Mouse (Mus musculus) liver, embryonic 15.5 days (tissue): ENCODE data around the gene Prom2. TPM values are rescaled to one million over a fixed set of nuclear protein-coding genes. Genes with fewer than 3 reads are reported as not detected.

ENCODE experiments used
- ATAC-seq: fragments of 200-750 bp; cut with Nextera tagmentation; 2 replicates; pipeline ENCODE4 v1.8.0; 2017; ENCODE audit warnings: moderate number of reproducible peaks, mild to moderate bottlenecking, moderate library complexity; ENCODE audit not compliant: insufficient read depth
- H3K27ac ChIP-seq: fragments of 300-500 bp; sonication (generic); replicated peaks from 2 replicates; pipeline ENCODE4 v1.5.1; 2015; ENCODE audit warnings: mild to moderate bottlenecking, inconsistent platforms
- H3K27me3 ChIP-seq: fragments of 300-500 bp; sonication (generic); 2 replicates; pipeline ENCODE4 v1.6.1; 2015; ENCODE audit warnings: mild to moderate bottlenecking, inconsistent platforms
- H3K36me3 ChIP-seq: fragments of 300-500 bp; sonication (generic); replicated peaks from 2 replicates; pipeline ENCODE4 v1.6.1; 2015; ENCODE audit warnings: moderate library complexity, mild to moderate bottlenecking, inconsistent platforms
- H3K4me1 ChIP-seq: fragments of 300-500 bp; sonication (generic); replicated peaks from 2 replicates; pipeline ENCODE4 v1.6.1; 2015; ENCODE audit warnings: inconsistent platforms
- H3K4me2 ChIP-seq: fragments of 300-500 bp; sonication (generic); 2 replicates; pipeline ENCODE4 v1.6.1; 2015; ENCODE audit warnings: moderate library complexity, mild to moderate bottlenecking, inconsistent platforms
- H3K4me3 ChIP-seq: fragments of 300-500 bp; sonication (generic); replicated peaks from 2 replicates; pipeline ENCODE4 v1.5.1; 2015; ENCODE audit warnings: mild to moderate bottlenecking, inconsistent platforms
- H3K9ac ChIP-seq: fragments of 300-500 bp; sonication (generic); 2 replicates; pipeline ENCODE4 v1.6.1; 2015; ENCODE audit warnings: moderate library complexity, mild to moderate bottlenecking, inconsistent platforms
- H3K9me3 ChIP-seq: fragments of 300-500 bp; sonication (generic); replicated peaks from 2 replicates; pipeline ENCODE4 v1.6.1; 2016; ENCODE audit warnings: inconsistent platforms
- whole genome bisulfite sequencing: fragments of 180-500 bp; shearing (Covaris S2); methylation state at CpG from one replicate; pipeline ENCODE4 v1.1.7; 2015; ENCODE audit warnings: mixed read lengths; ENCODE audit not compliant: insufficient replicate concordance; 5-methylcytosine and 5-hydroxymethylcytosine counted together
- polyA plus RNA-seq: library from polyadenylated mRNA; unstranded; fragments of >200 nt; fragmentation: Nextera tagmentation; extraction: Ambion mirVana; gene quantifications from 2 replicates; pipeline ENCODE4 v1.2.1, GENCODE M21; 2015

The Prom2 gene
- not detected in 2 replicates for polyA plus RNA-seq

DNA sequence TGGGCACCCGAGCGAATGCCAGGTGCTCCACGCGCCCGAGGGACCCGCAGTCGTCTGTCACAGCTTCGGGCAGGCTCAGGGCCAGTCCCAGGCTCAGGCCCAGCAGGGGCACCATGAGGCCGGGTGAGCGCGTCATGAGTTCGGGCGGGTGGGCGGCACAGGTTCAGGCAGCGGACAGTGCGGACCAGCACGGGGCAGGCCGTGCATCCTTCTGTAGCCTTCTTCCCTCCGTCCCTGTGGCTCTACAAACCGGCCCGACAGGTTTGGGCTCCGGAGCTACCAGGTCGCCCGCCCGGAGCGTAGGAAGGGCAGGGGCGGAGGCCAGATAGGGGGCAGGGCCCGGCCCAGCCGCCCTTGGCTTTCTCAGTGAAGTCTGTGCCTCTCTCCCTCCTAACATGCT lies at the start of gene Prom2:
Gene Prom2 (minus strand): TSS at position 283 of the 400 bp plus-strand sequence.
- Histone ChIP-seq H3K4me2 (no peak within 1 kb of the TSS), H3K4me1 (no peaks in the 10 kb centered on the region), H3K27ac (no peak within 1 kb of the TSS), H3K36me3 (no peaks in the 10 kb centered on the region), H3K4me3 (no peak within 1 kb of the TSS), H3K27me3 (peaks cover 77% of the 10 kb centered on the region), H3K9me3 (no peaks in the 10 kb centered on the region), H3K9ac (no peak within 1 kb of the TSS)
- no peak for ATAC-seq
- 9% methylated on average over 29 of the region's 29 CpGs for WGBS

DNA sequence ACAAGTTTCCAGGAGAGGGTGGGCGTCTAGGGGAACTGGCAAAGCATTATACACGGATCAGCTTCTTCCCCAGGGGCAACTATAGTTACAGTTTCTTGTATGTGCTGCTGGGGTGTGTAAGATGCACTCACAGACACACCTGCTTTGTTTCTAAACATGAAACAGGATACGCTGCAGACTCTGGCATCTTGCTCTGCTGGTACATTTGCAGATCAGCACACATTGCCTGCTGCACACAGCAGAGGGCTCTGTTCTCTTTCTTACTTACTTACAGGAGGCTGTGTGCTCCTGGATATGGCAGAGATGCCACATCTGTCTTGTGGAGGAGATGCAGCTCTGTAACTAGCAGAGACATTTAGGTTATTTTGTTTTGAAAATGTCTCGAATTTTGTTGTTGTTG lies 49.6 kb upstream of the Prom2 start:
- no peak overlapping the region for H3K4me3 ChIP-seq
- ATAC-seq = no peak
- no peak overlapping the region for H3K27ac ChIP-seq
- peaks cover 45% of the 10 kb centered on the region for H3K36me3 ChIP-seq
- no peaks in the 10 kb centered on the region for H3K27me3 ChIP-seq
- no peak overlapping the region for H3K9ac ChIP-seq
- no peak overlapping the region for H3K4me2 ChIP-seq
- no peaks in the 10 kb centered on the region for H3K9me3 ChIP-seq
- H3K4me1 ChIP-seq = peaks cover 28% of the 10 kb centered on the region
- WGBS = 55% methylated on average over 4 of the region's 4 CpGs

DNA sequence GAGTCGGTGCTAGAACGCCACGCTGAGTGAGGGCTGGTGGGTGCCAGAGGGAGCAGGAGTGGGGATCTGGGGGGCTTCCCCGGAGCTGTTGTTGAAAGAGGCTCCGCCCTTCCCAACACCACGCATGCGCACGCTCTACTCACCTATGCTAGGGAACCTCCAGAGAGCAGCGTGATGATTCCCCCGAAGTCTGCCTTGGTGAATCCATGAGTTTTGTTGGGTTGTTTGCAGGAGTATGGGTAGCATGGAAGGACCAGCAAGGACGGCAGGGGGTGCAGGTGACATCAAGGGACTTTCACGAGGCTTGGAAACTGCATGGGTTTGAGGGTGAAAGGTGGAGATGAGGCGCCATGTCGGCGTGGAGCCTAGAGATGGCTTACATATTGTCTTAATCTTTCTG lies 48.9 kb upstream of the Prom2 start:
- H3K4me3 ChIP-seq = no peak overlapping the region
- 69% methylated on average over 15 of the region's 15 CpGs for WGBS
- no peak overlapping the region for H3K9ac ChIP-seq
- H3K27ac ChIP-seq = no peak overlapping the region
- H3K4me1 ChIP-seq = peaks cover 28% of the 10 kb centered on the region
- peaks cover 3% of the 10 kb centered on the region; the same call in 1 of the 2 replicates for H3K27me3 ChIP-seq
- no peak for ATAC-seq
- H3K4me2 ChIP-seq = no peak overlapping the region; the same call in 1 of the 2 replicates
- H3K36me3 ChIP-seq = peaks cover 38% of the 10 kb centered on the region
- H3K9me3 ChIP-seq = no peaks in the 10 kb centered on the region

DNA sequence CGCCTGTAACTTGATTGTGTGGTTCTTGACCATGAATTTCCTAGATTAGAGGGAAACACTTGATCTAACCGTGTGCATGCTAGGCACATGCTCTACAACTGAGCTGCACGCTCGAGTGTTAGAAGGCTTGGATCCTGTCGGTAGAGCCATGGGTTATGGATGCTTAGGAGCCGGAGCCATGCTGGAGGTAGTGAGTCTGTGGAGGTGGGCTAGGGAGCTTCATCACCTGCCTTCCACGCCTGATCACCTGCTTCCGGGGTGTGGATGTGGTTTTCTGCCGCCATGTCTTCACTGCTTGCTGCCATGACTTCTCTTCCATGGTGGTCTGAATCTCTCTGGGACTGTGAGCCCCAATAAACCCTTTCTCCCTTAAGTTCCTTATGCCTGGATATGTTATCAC lies 47.6 kb upstream of the Prom2 start:
- H3K4me3 ChIP-seq = 0 out of 2 replicates have a peak overlapping the region, but pooled peaks have one; percentile 78
- H3K9ac ChIP-seq = no peak overlapping the region
- H3K27ac ChIP-seq = no peak overlapping the region
- peaks cover 3% of the 10 kb centered on the region; the same call in 1 of the 2 replicates for H3K27me3 ChIP-seq
- H3K36me3 ChIP-seq = peaks cover 26% of the 10 kb centered on the region
- 71% methylated on average over 9 of the region's 9 CpGs for whole genome bisulfite sequencing
- no peak for ATAC-seq
- H3K4me2 ChIP-seq = peak overlapping the region; percentile 79
- H3K4me1 ChIP-seq = peaks cover 37% of the 10 kb centered on the region
- H3K9me3 ChIP-seq = no peaks in the 10 kb centered on the region

DNA sequence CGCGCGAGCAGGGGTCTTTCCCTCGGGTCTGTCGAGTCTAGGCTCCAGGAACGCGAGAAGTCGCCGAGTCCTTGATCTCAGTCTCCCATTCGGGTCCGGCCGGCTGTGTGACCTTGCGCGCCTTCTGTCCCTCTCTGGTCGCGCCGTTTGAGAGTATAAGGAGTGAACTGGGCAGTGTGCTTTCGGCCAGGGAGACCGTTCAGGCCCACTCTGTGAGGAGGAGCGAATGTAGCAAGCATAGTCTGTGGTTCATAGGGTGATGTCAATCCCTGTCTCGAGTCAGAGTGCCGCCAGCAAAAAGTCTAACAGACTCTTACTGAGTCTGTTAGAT lies 46.2 kb upstream of the Prom2 start:
- Histone ChIP-seq H3K4me3 (peak overlapping the region; percentile 78), H3K9me3 (no peaks in the 10 kb centered on the region), H3K27ac (peak overlapping the region; percentile 83), H3K9ac (peak overlapping the region; percentile 66), H3K36me3 (peaks cover 16% of the 10 kb centered on the region), H3K27me3 (peaks cover 3% of the 10 kb centered on the region; the same call in 1 of the 2 replicates), H3K4me2 (peak overlapping the region; percentile 79), H3K4me1 (peaks cover 41% of the 10 kb centered on the region)
- under 1% methylated on average over 22 of the region's 22 CpGs for WGBS
- ATAC-seq = peak; percentile 40

DNA sequence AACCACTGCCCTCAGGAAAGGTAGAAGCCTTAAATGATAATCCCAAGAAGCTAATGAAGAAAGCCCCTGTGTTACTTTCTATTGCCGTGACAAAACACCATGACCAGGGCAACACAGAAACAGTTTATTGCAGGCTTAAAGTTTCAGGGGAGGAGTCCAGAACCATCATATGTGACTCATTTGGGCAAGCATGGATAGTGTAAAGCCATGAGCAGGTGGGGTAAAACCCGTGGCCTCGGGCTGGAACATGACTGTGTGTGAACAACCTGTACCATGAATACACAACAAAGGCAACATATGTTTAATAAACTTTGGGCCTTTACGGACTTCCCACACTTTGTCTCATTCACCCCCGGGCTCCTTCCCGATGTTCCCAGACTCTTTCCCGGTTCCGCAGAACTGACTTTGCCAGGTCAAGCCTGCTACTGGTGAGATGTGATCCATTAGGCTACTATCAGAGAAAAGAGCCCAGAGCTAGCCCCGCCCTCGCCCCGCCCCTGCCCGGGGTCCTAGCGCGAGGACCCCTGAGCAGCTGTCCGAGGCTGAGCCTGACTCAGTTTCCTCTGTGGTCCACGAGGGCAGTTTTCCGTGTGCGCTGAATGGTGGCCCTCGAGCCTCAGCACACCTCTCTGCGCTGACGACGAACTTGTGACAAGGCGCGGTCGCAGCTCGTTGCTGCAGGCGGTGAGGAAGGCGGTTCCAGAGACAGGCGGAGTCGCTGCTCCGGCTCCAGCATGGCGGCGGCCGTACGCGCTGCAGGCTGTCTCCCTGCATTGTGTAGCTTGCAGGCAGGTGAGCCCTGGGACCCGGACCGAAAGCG lies 45.6 kb upstream of the Prom2 start, which contains the start of the genes Zfp661 and Mrps5:
Gene Zfp661 (minus strand): TSS at position 401 of the 820 bp plus-strand sequence.
Gene Mrps5 (plus strand): TSS at position 529 of the 820 bp plus-strand sequence.
- peak within 1 kb of the TSS; percentile 79 for H3K4me2 ChIP-seq
- WGBS = 5% methylated on average over 39 of the region's 39 CpGs
- H3K27ac ChIP-seq = peak within 1 kb of the TSS; percentile 83
- peak within 1 kb of the TSS; percentile 66 for H3K9ac ChIP-seq
- peak; percentile 78 for ATAC-seq
- peaks cover 10% of the 10 kb centered on the region; the same call in 1 of the 2 replicates for H3K36me3 ChIP-seq
- H3K9me3 ChIP-seq = no peaks in the 10 kb centered on the region
- H3K4me1 ChIP-seq = peaks cover 41% of the 10 kb centered on the region
- H3K4me3 ChIP-seq = peak within 1 kb of the TSS; percentile 78
- peaks cover 3% of the 10 kb centered on the region; the same call in 1 of the 2 replicates for H3K27me3 ChIP-seq

DNA sequence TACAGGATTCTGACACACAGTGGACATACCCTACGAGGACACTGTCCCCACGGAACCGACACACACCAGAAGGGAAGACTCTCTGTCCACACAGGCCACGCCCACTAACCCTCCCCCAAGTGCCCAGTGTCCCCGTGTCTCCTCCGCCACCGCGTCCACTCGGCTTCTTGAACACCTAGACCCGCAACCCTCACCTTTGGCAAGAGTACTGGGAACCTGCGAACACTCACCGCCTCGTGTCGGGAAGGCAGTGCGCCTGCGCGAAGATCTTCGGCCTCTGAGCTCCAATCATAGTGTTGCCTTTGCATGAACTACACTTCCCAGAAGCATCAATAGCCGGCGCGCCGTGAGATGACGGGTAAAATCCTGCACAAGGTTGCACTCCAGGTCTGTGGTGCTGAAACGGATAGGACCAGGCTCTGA lies 43.2 kb upstream of the Prom2 start:
- H3K36me3 ChIP-seq = no peaks in the 10 kb centered on the region
- H3K4me2 ChIP-seq = peak overlapping the region; percentile 81
- peaks cover 3% of the 10 kb centered on the region; the same call in 1 of the 2 replicates for H3K27me3 ChIP-seq
- ATAC-seq = peak; percentile 66
- peak overlapping the region; percentile 65 for H3K4me3 ChIP-seq
- peak overlapping the region; percentile 46 for H3K9ac ChIP-seq
- peaks cover 40% of the 10 kb centered on the region for H3K4me1 ChIP-seq
- WGBS = under 1% methylated on average over 24 of the region's 24 CpGs
- no peak overlapping the region for H3K27ac ChIP-seq
- no peaks in the 10 kb centered on the region for H3K9me3 ChIP-seq

DNA sequence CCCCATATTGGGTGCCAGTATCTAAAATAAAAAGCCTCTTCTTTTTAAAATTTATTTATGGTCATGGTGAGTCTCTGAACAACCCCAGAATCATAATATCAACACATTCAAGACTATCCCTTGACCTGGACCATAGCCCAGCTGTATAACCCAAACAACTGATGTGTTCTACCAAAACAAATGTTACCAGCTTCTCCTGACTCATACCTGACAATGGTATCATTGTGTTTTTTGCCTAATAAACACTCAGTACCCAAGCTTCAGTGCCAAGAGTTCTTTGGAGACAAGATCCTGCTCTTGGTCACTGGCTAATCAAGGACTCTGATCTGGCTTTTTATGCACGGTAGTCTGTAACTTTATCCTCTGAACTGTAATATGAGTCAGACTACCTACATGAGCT lies 32.1 kb upstream of the Prom2 start:
- WGBS = 46% methylated on average over 1 of the region's 1 CpGs
- no peak for ATAC-seq
- Histone ChIP-seq H3K4me2 (no peak overlapping the region), H3K9ac (no peak overlapping the region), H3K27ac (no peak overlapping the region), H3K36me3 (peaks cover 11% of the 10 kb centered on the region; the same call in 1 of the 2 replicates), H3K4me1 (no peaks in the 10 kb centered on the region), H3K4me3 (no peak overlapping the region), H3K27me3 (peaks cover 7% of the 10 kb centered on the region; the same call in 1 of the 2 replicates), H3K9me3 (no peaks in the 10 kb centered on the region)

DNA sequence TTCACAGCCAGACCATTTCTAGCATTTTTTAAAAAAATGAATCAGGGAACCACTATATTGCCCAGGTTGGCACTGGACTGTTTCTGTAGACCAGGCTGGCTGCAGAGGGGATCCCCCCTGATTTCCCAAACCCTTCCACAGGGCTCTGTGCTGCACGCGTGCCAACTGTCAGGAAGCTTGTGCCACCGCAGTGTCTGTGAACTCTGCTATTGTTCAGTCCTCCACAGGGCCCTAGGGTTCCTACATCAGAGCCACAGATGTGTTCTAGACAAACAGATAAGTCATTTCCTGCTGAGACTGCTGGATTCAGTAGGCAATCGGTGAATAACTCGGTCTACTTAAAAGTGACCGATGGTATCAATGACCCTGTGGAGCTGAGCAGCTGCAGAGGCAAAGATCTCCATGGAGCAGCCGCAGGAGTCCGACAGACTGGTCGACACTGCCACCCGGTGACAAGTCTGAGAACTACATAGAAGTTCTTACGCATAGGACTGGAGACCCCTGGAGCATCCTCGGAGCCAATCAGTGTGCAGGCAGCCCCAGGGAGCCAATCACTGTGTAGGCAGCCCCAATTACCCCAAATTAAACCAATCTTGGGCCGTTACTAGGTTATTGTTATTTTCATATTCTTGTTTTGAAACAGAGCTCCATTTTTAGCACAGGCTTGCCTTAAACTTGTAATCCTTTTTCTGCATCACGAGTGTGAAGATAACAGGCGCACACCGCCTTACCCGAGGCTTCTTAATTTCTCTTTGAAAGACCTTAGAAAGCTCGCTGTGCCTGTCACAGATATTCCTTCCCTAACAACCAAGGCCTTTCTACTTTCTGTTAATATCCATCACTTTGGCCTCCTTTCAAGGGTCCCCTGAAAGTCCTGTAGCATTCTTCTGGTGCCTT lies 18.1 kb upstream of the Prom2 start:
- H3K4me3 ChIP-seq = no peak overlapping the region
- 0 out of 2 replicates have a peak, but pooled peaks have one; percentile 42 for ATAC-seq
- peaks cover 19% of the 10 kb centered on the region for H3K27me3 ChIP-seq

DNA sequence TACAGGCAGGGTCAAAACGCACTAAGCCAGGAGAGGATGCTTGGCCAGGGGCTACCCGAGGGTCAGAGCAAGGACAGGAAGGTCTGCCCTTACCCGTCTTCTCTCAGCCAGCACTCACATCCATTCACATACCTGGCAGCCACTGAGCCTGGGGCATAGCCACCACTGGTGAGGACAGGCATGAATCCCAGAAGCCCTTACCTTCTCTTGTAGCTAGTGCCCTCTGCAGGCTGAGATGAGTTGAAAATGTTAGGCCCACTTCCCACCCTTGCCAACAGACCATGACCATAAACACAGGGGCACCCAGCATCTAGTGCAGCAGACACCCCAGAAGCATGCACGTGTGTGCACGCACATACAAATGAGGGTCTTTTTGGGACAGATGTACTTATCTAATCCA lies 9.8 kb upstream of the Prom2 start:
- Histone ChIP-seq H3K36me3 (no peaks in the 10 kb centered on the region), H3K4me1 (peaks cover 7% of the 10 kb centered on the region; the same call in 1 of the 2 replicates)
- WGBS = 37% methylated on average over 5 of the region's 5 CpGs

More for the DNA sequence above, 18.1 kb upstream of the Prom2 start:
- H3K4me1 ChIP-seq = no peaks in the 10 kb centered on the region
- no peaks in the 10 kb centered on the region for H3K36me3 ChIP-seq
- WGBS = 12% methylated on average over 18 of the region's 18 CpGs
- H3K4me2 ChIP-seq = peak overlapping the region; percentile 23; the same call in 1 of the 2 replicates
- H3K9ac ChIP-seq = no peak overlapping the region
- no peaks in the 10 kb centered on the region for H3K9me3 ChIP-seq
- H3K27ac ChIP-seq = no peak overlapping the region

More for the DNA sequence above, 9.8 kb upstream of the Prom2 start:
- no peak overlapping the region for H3K4me3 ChIP-seq
- ATAC-seq = no peak
- H3K9ac ChIP-seq = no peak overlapping the region
- H3K9me3 ChIP-seq = no peaks in the 10 kb centered on the region
- H3K4me2 ChIP-seq = no peak overlapping the region
- H3K27ac ChIP-seq = no peak overlapping the region
- H3K27me3 ChIP-seq = peaks cover 15% of the 10 kb centered on the region; the same call in 1 of the 2 replicates
